Mouse (Mus musculus) ES-Bruce4 (cell line): ENCODE results near the gene Tfam. TPM values are rescaled to one million over a fixed set of nuclear protein-coding genes. Genes with fewer than 3 reads are reported as not detected.
A peak's percentile ranks its signal among the peaks of the same experiment; 100 is the strongest.

Experiments
- H3K27ac ChIP-seq: 2 replicates; pipeline ENCODE4 v1.5.1; 2012; ENCODE audit warnings: low read length, inconsistent platforms; ENCODE audit not compliant: insufficient read depth
- H3K27me3 ChIP-seq: 2 replicates; pipeline ENCODE4 v1.6.1; 2012; ENCODE audit warnings: mild to moderate bottlenecking, low read length, inconsistent platforms; ENCODE audit not compliant: control insufficient read depth, poor library complexity, insufficient read depth, severe bottlenecking
- H3K36me3 ChIP-seq: 2 replicates; pipeline ENCODE4 v1.6.1; 2012; ENCODE audit warnings: inconsistent platforms, mild to moderate bottlenecking, low read length, moderate library complexity; ENCODE audit not compliant: control insufficient read depth, poor library complexity, insufficient read depth, severe bottlenecking
- H3K4me1 ChIP-seq: one replicate; pipeline ENCODE4 v1.8.1; 2011; ENCODE audit warnings: low read length; ENCODE audit not compliant: control insufficient read depth, insufficient read depth
- H3K4me3 ChIP-seq: 2 replicates; pipeline ENCODE4 v1.5.1; 2011; ENCODE audit warnings: low read depth, mild to moderate bottlenecking, low read length
- H3K9ac ChIP-seq: 2 replicates; pipeline ENCODE4 v1.6.1; 2012; ENCODE audit warnings: low read depth, mild to moderate bottlenecking, inconsistent platforms; ENCODE audit not compliant: poor library complexity, severe bottlenecking
- H3K9me3 ChIP-seq: replicated peaks from 2 replicates; pipeline ENCODE4 v1.6.1; 2012; ENCODE audit warnings: mild to moderate bottlenecking, low read length, inconsistent platforms; ENCODE audit not compliant: control insufficient read depth, poor library complexity, insufficient read depth, severe bottlenecking
- CTCF ChIP-seq: IDR thresholded peaks from one replicate; pipeline ENCODE4 v1.8.1; 2011; ENCODE audit warnings: low read depth, low read length
- EP300 ChIP-seq: IDR thresholded peaks from 2 replicates; pipeline ENCODE4 v1.6.1; 2011; ENCODE audit warnings: low read depth, low read length; ENCODE audit not compliant: insufficient read depth
- POLR2A ChIP-seq: IDR thresholded peaks from one replicate; pipeline ENCODE4 v1.8.1; 2011; ENCODE audit warnings: low read length; ENCODE audit not compliant: insufficient read depth
- polyA plus RNA-seq: library from polyadenylated mRNA; stranded (reverse); fragments of >200 nt; gene quantifications from 2 replicates; pipeline ENCODE4 v1.2.4, GENCODE M21; 2011; ENCODE audit warnings: low read depth; ENCODE audit not compliant: missing spikeins, insufficient read depth, insufficient read length

Gene Tfam
- polyA plus RNA-seq, 1 experiment, result 112 TPM

GRCm38 (mm10) chr10:71239479-71240120 lies 1.5 kb upstream of the Tfam start:
- TF ChIP-seq POLR2A (no peak), CTCF (no peak)
- H3K36me3 ChIP-seq, result peaks cover 11% of the 10 kb centered on the region
- H3K9ac ChIP-seq, result no peak overlapping the region
- no peaks in the 10 kb centered on the region for H3K27me3 ChIP-seq
- no peak overlapping the region for H3K27ac ChIP-seq
- H3K4me1 ChIP-seq, result no peaks in the 10 kb centered on the region
- no peaks in the 10 kb centered on the region for H3K9me3 ChIP-seq
- H3K4me3 ChIP-seq, result no peak overlapping the region

GRCm38 (mm10) chr10:71237516-71238239 lies 402 bp downstream of the Tfam start:
- H3K36me3 ChIP-seq, result peaks cover 27% of the 10 kb centered on the region
- no peaks in the 10 kb centered on the region for H3K9me3 ChIP-seq
- H3K27ac ChIP-seq, result peak overlapping the region; percentile 66
- no peaks in the 10 kb centered on the region for H3K27me3 ChIP-seq
- peak overlapping the region; percentile 85 for H3K4me3 ChIP-seq
- H3K9ac ChIP-seq, result peak overlapping the region; percentile 83
- TF ChIP-seq CTCF, result no peak
- TF ChIP-seq POLR2A, result peak; percentile 60
- H3K4me1 ChIP-seq, result no peaks in the 10 kb centered on the region

- Histone ChIP-seq H3K27ac (no peak overlapping the region), H3K9ac (no peak overlapping the region), H3K36me3 (peaks cover 45% of the 10 kb centered on the region), H3K9me3 (no peaks in the 10 kb centered on the region), H3K4me3 (no peak overlapping the region), H3K4me1 (no peaks in the 10 kb centered on the region), H3K27me3 (no peaks in the 10 kb centered on the region)
- no peak for TF ChIP-seq POLR2A
- no peak for TF ChIP-seq CTCF
- TF ChIP-seq EP300, result no peak
Observed at GRCm38 (mm10) chr10:71234071-71234470, 4.0 kb downstream of the Tfam start.

- Histone ChIP-seq H3K27ac (no peak overlapping the region), H3K9me3 (0 out of 2 replicates have a peak, but pooled peaks cover 2% of the 10 kb centered on the region), H3K36me3 (peaks cover 34% of the 10 kb centered on the region), H3K4me3 (no peak overlapping the region), H3K27me3 (no peaks in the 10 kb centered on the region), H3K4me1 (no peaks in the 10 kb centered on the region), H3K9ac (no peak overlapping the region)
- TF ChIP-seq CTCF (peak; percentile 92), POLR2A (no peak)
Observed at GRCm38 (mm10) chr10:71225894-71226293, 12.2 kb downstream of the Tfam start.

GRCm38 (mm10) chr10:71223101-71223500 lies 15.0 kb downstream of the Tfam start:
- TF ChIP-seq CTCF, result no peak
- TF ChIP-seq EP300, result no peak
- Histone ChIP-seq H3K36me3 (peaks cover 14% of the 10 kb centered on the region), H3K27ac (no peak overlapping the region), H3K27me3 (no peaks in the 10 kb centered on the region), H3K4me3 (no peak overlapping the region), H3K9ac (no peak overlapping the region), H3K9me3 (0 out of 2 replicates have a peak, but pooled peaks cover 2% of the 10 kb centered on the region), H3K4me1 (no peaks in the 10 kb centered on the region)

GRCm38 (mm10) chr10:71222639-71223038 lies 15.4 kb downstream of the Tfam start:
- peaks cover 11% of the 10 kb centered on the region for H3K36me3 ChIP-seq
- TF ChIP-seq CTCF (no peak), EP300 (no peak), POLR2A (no peak)
- H3K4me3 ChIP-seq, result no peak overlapping the region
- no peak overlapping the region for H3K9ac ChIP-seq
- H3K27ac ChIP-seq, result no peak overlapping the region
- no peaks in the 10 kb centered on the region for H3K4me1 ChIP-seq
- no peaks in the 10 kb centered on the region for H3K27me3 ChIP-seq
- H3K9me3 ChIP-seq, result 0 out of 2 replicates have a peak, but pooled peaks cover 2% of the 10 kb centered on the region
